Mouse (Mus musculus): Measurements from ENCODE around the gene Cotl1.

GRCm38 (mm10) chr8:119794689-119795088 lies 45.7 kb downstream of the Cotl1 start:
- TF ChIP-seq CTCF (conservative IDR thresholded peaks at IDR 0.05; ENCODE audit: low read length) = no peak
- TF ChIP-seq NANOG (IDR thresholded peaks at IDR 0.05; ENCODE audit: borderline replicate concordance, low read length) = no peak
- TF ChIP-seq POU5F1 (IDR thresholded peaks at IDR 0.05; ENCODE audit: borderline replicate concordance, low read length) = no peak
